Mouse (Mus musculus): ENCODE measurements around the gene Thra.

DNA sequence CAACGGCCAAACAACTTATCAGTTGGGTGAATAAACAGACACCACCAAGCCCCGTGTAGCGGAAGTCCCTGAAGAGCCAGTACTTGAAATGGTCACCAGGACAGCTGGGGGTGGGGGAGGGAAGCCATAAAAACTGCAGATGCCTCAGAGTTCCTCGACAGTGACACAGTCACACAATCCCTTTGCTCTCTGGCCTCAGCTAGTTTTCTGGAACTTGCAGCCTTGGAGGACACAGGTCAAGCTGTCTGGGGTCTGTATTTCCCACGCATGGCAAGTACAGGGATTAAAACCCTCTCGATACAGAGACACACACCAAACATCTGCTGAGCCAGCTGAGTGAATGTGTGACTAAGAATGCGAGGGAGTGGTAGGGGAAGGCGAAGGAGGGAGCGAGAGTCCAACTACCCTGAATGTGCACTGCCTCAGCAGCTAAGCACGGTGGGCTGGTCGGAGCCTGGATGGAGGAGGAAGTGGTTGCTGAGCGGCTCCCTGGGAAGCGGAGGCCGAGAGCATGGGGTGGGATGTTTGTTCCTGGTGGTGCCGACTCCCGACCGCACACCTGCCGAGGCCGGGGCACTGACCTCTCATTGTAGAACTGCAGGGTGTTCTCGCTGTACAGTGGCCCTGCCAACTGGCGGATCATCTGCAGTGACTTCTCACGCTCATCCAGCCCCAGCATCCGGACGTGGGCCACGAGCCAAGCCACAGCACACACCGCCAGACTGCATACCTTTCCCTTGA lies 31.3 kb upstream of the Thra start:
- no peak for TF ChIP-seq POLR2A (IDR thresholded peaks at IDR 0.05; ENCODE audit: extremely low read depth, insufficient read depth, low read length)
- TF ChIP-seq CTCF (IDR thresholded peaks at IDR 0.05; ENCODE audit: low read depth, low read length): no peak
